Mouse (Mus musculus): ENCODE results near the gene Ajuba.
"Not testable (repeated sequence)": the region's sequence is repeated elsewhere in the genome, so short reads cannot be mapped to it uniquely, and the experiment has no call there.

- TF ChIP-seq CTCF (conservative IDR thresholded peaks at IDR 0.05; ENCODE audit: low read length); NANOG (IDR thresholded peaks at IDR 0.05; ENCODE audit: borderline replicate concordance, low read length); POU5F1 (IDR thresholded peaks at IDR 0.05; ENCODE audit: borderline replicate concordance, low read length): not testable (repeated sequence)
Measured at GRCm38 (mm10) chr14:54614130-54614529, 36.8 kb upstream of the Ajuba start.

Data from E14TG2a.4 (cell line).